Mouse (Mus musculus): ENCODE measurements around the gene Hs3st3b1. TPM values are rescaled to one million over a fixed set of nuclear protein-coding genes. Genes with fewer than 3 reads are reported as not detected.
A peak's percentile ranks its signal among the peaks of the same experiment; 100 is the strongest.

Gene Hs3st3b1
- polyA plus RNA-seq, 1 experiment from 2014 or later, result 25.7 TPM

- Histone ChIP-seq H3K36me3 (ENCODE audit: insufficient read depth, low read length) (no peaks in the 10 kb centered on the region), H3K9ac (ENCODE audit: low read depth, low read length) (0 out of 2 replicates have a peak overlapping the region, but pooled peaks have one; percentile 13)
These were observed 3.1 kb upstream of the Hs3st3b1 start for GRCm38 (mm10) chr11:63925161-63925582.

GRCm38 (mm10) chr11:63924286-63924930 lies 2.3 kb upstream of the Hs3st3b1 start:
- Histone ChIP-seq H3K4me3 (replicated peaks; ENCODE audit: low read depth, low read length) (peak overlapping the region; percentile 48; the same call in 1 of the 2 replicates), H3K27me3 (ENCODE audit: insufficient read depth, low read length) (peaks cover 16% of the 10 kb centered on the region; the same call in 1 of the 2 replicates), H3K4me1 (replicated peaks; ENCODE audit: insufficient read depth, low read length) (peaks cover 18% of the 10 kb centered on the region; the same call in 1 of the 2 replicates), H3K36me3 (ENCODE audit: insufficient read depth, low read length) (no peaks in the 10 kb centered on the region), H3K9me3 (replicated peaks; ENCODE audit: low read length) (no peaks in the 10 kb centered on the region), H3K9ac (ENCODE audit: low read depth, low read length) (no peak overlapping the region), H3K27ac (no peak overlapping the region), H3K4me2 (ENCODE audit: low read length) (peak overlapping the region; percentile 73)
- TF ChIP-seq CTCF (IDR thresholded peaks at IDR 0.05; ENCODE audit: low read depth), result no peak
- no peak for ATAC-seq (replicated peaks; ENCODE audit: low FRiP score, low read depth)
- peak; percentile 21 for DNase-seq (ENCODE audit: low spot score)
- WGBS, result 8% methylated on average over 26 of the region's 26 CpGs

More at GRCm38 (mm10) chr11:63925161-63925582, 3.1 kb upstream of the Hs3st3b1 start:
- H3K4me1 ChIP-seq (replicated peaks; ENCODE audit: insufficient read depth, low read length), result peaks cover 18% of the 10 kb centered on the region; the same call in 1 of the 2 replicates
- H3K9me3 ChIP-seq (replicated peaks; ENCODE audit: low read length), result no peaks in the 10 kb centered on the region
- H3K27ac ChIP-seq, result no peak overlapping the region
- peak overlapping the region; percentile 27; the same call in 1 of the 2 replicates for H3K4me3 ChIP-seq (replicated peaks; ENCODE audit: low read depth, low read length)
- peaks cover 12% of the 10 kb centered on the region; the same call in 1 of the 2 replicates for H3K27me3 ChIP-seq (ENCODE audit: insufficient read depth, low read length)
- DNase-seq (ENCODE audit: low spot score) (peak; percentile 79), ATAC-seq (replicated peaks; ENCODE audit: low FRiP score, low read depth) (peak; percentile 33)
- peak overlapping the region; percentile 73 for H3K4me2 ChIP-seq (ENCODE audit: low read length)
- under 1% methylated on average over 31 of the region's 31 CpGs for WGBS
- TF ChIP-seq CTCF (IDR thresholded peaks at IDR 0.05; ENCODE audit: low read depth), result peak; percentile 94

DNA sequence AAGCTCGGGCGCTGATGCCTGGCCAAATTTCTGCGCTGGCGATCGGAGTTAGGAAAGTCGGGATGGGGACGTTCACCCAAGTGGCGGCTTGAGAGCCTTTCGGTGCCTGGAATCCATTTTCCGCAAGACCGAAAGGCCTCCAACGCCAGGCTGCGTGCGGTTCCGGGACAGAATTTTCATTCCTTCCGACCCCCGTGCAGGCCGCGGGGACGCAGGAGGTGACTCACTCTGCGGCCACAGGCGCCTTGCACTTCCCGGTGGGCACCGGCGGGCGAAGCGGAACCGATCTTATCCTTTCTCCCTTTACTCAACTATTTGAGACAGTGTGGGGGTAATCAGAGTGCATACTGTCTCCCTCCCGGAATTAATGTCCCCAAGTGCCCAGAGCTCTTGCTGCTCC lies 1.3 kb upstream of the Hs3st3b1 start:
- 2% methylated on average over 29 of the region's 29 CpGs for WGBS
- TF ChIP-seq CTCF (IDR thresholded peaks at IDR 0.05; ENCODE audit: low read depth), result no peak
- H3K36me3 ChIP-seq (ENCODE audit: insufficient read depth, low read length), result no peaks in the 10 kb centered on the region
- 0 out of 2 replicates have a peak overlapping the region, but pooled peaks have one; percentile 36 for H3K27ac ChIP-seq
- H3K4me3 ChIP-seq (replicated peaks; ENCODE audit: low read depth, low read length), result peak overlapping the region; percentile 48
- H3K4me1 ChIP-seq (replicated peaks; ENCODE audit: insufficient read depth, low read length), result peaks cover 18% of the 10 kb centered on the region; the same call in 1 of the 2 replicates
- no peaks in the 10 kb centered on the region for H3K9me3 ChIP-seq (replicated peaks; ENCODE audit: low read length)
- H3K27me3 ChIP-seq (ENCODE audit: insufficient read depth, low read length), result peaks cover 16% of the 10 kb centered on the region; the same call in 1 of the 2 replicates
- H3K9ac ChIP-seq (ENCODE audit: low read depth, low read length), result peak overlapping the region; percentile 31
- ATAC-seq (replicated peaks; ENCODE audit: low FRiP score, low read depth) (no peak), DNase-seq (ENCODE audit: low spot score) (no peak)
- peak overlapping the region; percentile 73 for H3K4me2 ChIP-seq (ENCODE audit: low read length)

GRCm38 (mm10) chr11:63921044-63921951 lies 792 bp downstream of the Hs3st3b1 start:
- peaks cover 18% of the 10 kb centered on the region; the same call in 1 of the 2 replicates for H3K4me1 ChIP-seq (replicated peaks; ENCODE audit: insufficient read depth, low read length)

DNA sequence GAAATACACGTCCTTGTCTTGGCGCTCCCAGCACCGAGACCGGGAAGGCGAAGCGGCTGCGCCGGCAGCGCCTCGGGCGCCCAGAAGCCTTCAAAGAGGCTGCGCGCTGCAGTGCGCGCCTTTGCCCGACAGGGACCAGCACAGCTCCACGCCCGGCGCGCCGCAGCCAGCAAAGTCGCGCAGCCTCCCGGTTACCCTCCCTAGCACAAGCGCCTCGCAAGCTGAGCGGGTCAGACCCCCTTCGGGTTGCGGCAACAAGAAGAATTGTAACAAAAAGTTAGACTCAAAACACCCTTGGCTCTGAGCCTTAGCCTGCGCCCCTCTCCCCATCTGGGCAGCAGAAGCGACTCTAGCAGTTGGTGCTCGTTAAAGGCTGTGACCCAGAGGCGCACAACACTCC lies 1.6 kb downstream of the Hs3st3b1 start:
- peaks cover 16% of the 10 kb centered on the region; the same call in 1 of the 2 replicates for H3K27me3 ChIP-seq (ENCODE audit: insufficient read depth, low read length)
- ATAC-seq (replicated peaks; ENCODE audit: low FRiP score, low read depth) (no peak), DNase-seq (ENCODE audit: low spot score) (peak; percentile 89)
- no peaks in the 10 kb centered on the region for H3K36me3 ChIP-seq (ENCODE audit: insufficient read depth, low read length)
- peaks cover 18% of the 10 kb centered on the region; the same call in 1 of the 2 replicates for H3K4me1 ChIP-seq (replicated peaks; ENCODE audit: insufficient read depth, low read length)
- peak overlapping the region; percentile 48 for H3K4me3 ChIP-seq (replicated peaks; ENCODE audit: low read depth, low read length)
- peak overlapping the region; percentile 47; the same call in 1 of the 2 replicates for H3K27ac ChIP-seq
- WGBS, result under 1% methylated on average over 31 of the region's 33 CpGs
- TF ChIP-seq CTCF (IDR thresholded peaks at IDR 0.05; ENCODE audit: low read depth), result peak; percentile 82
- peak overlapping the region; percentile 73 for H3K4me2 ChIP-seq (ENCODE audit: low read length)
- no peaks in the 10 kb centered on the region for H3K9me3 ChIP-seq (replicated peaks; ENCODE audit: low read length)
- peak overlapping the region; percentile 72 for H3K9ac ChIP-seq (ENCODE audit: low read depth, low read length)

More at GRCm38 (mm10) chr11:63921044-63921951, 792 bp downstream of the Hs3st3b1 start:
- TF ChIP-seq CTCF (IDR thresholded peaks at IDR 0.05; ENCODE audit: low read depth), result no peak
- Histone ChIP-seq H3K27me3 (ENCODE audit: insufficient read depth, low read length) (peaks cover 16% of the 10 kb centered on the region; the same call in 1 of the 2 replicates), H3K27ac (peak overlapping the region; percentile 68), H3K4me3 (replicated peaks; ENCODE audit: low read depth, low read length) (peak overlapping the region; percentile 48), H3K9me3 (replicated peaks; ENCODE audit: low read length) (no peaks in the 10 kb centered on the region), H3K4me2 (ENCODE audit: low read length) (peak overlapping the region; percentile 73), H3K9ac (ENCODE audit: low read depth, low read length) (peak overlapping the region; percentile 72), H3K36me3 (ENCODE audit: insufficient read depth, low read length) (no peaks in the 10 kb centered on the region)
- DNase-seq (ENCODE audit: low spot score) (no peak), ATAC-seq (replicated peaks; ENCODE audit: low FRiP score, low read depth) (no peak)
- under 1% methylated on average over 75 of the region's 80 CpGs for WGBS
